Mouse (Mus musculus) stomach, postnatal 0 days (tissue): ENCODE measurements at regions not wholly inside any gene's neighbourhood (a gene's known extent, or its start where the extent isn't known, plus 50 kb on each side); places are given as distances from the start of the nearest gene placed in this dataset.

Experiments
- ATAC-seq: fragments of 200-750 bp; cut with Nextera tagmentation; 2 replicates; pipeline ENCODE4 v1.8.0; 2017; ENCODE audit not compliant: low FRiP score, low TSS enrichment
- DNase-seq: peaks from one replicate; pipeline ENCODE4 v3.0.0-alpha.2; 2016; ENCODE audit warnings: low spot score
- H3K27ac ChIP-seq: fragments of 300-500 bp; sonication (generic); replicated peaks from 2 replicates; pipeline ENCODE4 v1.5.1; 2014; ENCODE audit warnings: mild to moderate bottlenecking, control low read depth
- H3K27me3 ChIP-seq: fragments of 300-500 bp; sonication (generic); 2 replicates; pipeline ENCODE4 v1.6.1; 2014; ENCODE audit warnings: low read length; ENCODE audit not compliant: control insufficient read depth, insufficient read depth
- H3K36me3 ChIP-seq: fragments of 300-500 bp; sonication (generic); 2 replicates; pipeline ENCODE4 v1.6.1; 2014; ENCODE audit warnings: low read length, mixed read lengths; ENCODE audit not compliant: control insufficient read depth, insufficient read depth
- H3K4me1 ChIP-seq: fragments of 300-500 bp; sonication (generic); replicated peaks from 2 replicates; pipeline ENCODE4 v1.6.1; 2014; ENCODE audit warnings: antibody characterized with exemption; ENCODE audit not compliant: control insufficient read depth, insufficient read depth
- H3K4me2 ChIP-seq: fragments of 300-500 bp; sonication (generic); replicated peaks from 2 replicates; pipeline ENCODE4 v1.6.1; 2014; ENCODE audit warnings: low read depth, mild to moderate bottlenecking, control low read depth, moderate library complexity
- H3K4me3 ChIP-seq: fragments of 300-500 bp; sonication (generic); 2 replicates; pipeline ENCODE4 v1.5.1; 2014; ENCODE audit warnings: low read depth, low read length, control low read depth
- H3K9ac ChIP-seq: fragments of 300-500 bp; sonication (generic); 2 replicates; pipeline ENCODE4 v1.6.1; 2014; ENCODE audit warnings: mild to moderate bottlenecking, low read length, control low read depth, mixed read lengths
- H3K9me3 ChIP-seq: fragments of 300-500 bp; sonication (generic); 2 replicates; pipeline ENCODE4 v1.6.1; 2016; ENCODE audit warnings: low read length; ENCODE audit not compliant: control insufficient read depth
- CTCF ChIP-seq: IDR thresholded peaks from 2 replicates; pipeline ENCODE4 v1.5.1; 2016; ENCODE audit warnings: antibody characterized with exemption, low read depth, mild to moderate bottlenecking, moderate library complexity
- EP300 ChIP-seq: optimal IDR thresholded peaks from 2 replicates; pipeline ENCODE3; 2016; ENCODE audit warnings: antibody characterized with exemption
- WGBS: fragments of 180-500 bp; shearing (Covaris S2); extraction: QIAGEN DNeasy Blood & Tissue Kit; methylation state at CpG from one replicate; pipeline ENCODE4 v1.1.7; 2014; 5-methylcytosine and 5-hydroxymethylcytosine counted together

- peak overlapping the region; percentile 24; the same call in 1 of the 2 replicates for H3K27ac ChIP-seq
- H3K4me1 ChIP-seq: peaks cover 7% of the 10 kb centered on the region; the same call in 1 of the 2 replicates
- no peak overlapping the region for H3K4me2 ChIP-seq
- no peak overlapping the region for H3K4me3 ChIP-seq
- H3K9ac ChIP-seq: no peak overlapping the region
- no peak for ATAC-seq
- TF ChIP-seq CTCF (no peak), EP300 (no peak)
- no peaks in the 10 kb centered on the region for H3K36me3 ChIP-seq
- H3K9me3 ChIP-seq: no peaks in the 10 kb centered on the region
- no peak for DNase-seq
- H3K27me3 ChIP-seq: no peaks in the 10 kb centered on the region
- 52% methylated on average over 9 of the region's 9 CpGs for WGBS
These were observed 79.3 kb upstream of the Ptpn1 start for GRCm38 (mm10) chr2:167852582-167852981.

- H3K4me1 ChIP-seq: peaks cover 3% of the 10 kb centered on the region; the same call in 1 of the 2 replicates
- no peaks in the 10 kb centered on the region for H3K27me3 ChIP-seq
- H3K4me3 ChIP-seq: no peak overlapping the region
- H3K36me3 ChIP-seq: no peaks in the 10 kb centered on the region
- H3K9ac ChIP-seq: 0 out of 2 replicates have a peak overlapping the region, but pooled peaks have one; percentile 18
- no peaks in the 10 kb centered on the region for H3K9me3 ChIP-seq
- DNase-seq (no peak), ATAC-seq (no peak)
- H3K27ac ChIP-seq: no peak overlapping the region
- no peak overlapping the region for H3K4me2 ChIP-seq
- TF ChIP-seq EP300 (no peak), CTCF (no peak)
- 54% methylated on average over 11 of the region's 11 CpGs for WGBS
These were observed 80.5 kb upstream of the Ptpn1 start for GRCm38 (mm10) chr2:167851216-167851896.

DNA sequence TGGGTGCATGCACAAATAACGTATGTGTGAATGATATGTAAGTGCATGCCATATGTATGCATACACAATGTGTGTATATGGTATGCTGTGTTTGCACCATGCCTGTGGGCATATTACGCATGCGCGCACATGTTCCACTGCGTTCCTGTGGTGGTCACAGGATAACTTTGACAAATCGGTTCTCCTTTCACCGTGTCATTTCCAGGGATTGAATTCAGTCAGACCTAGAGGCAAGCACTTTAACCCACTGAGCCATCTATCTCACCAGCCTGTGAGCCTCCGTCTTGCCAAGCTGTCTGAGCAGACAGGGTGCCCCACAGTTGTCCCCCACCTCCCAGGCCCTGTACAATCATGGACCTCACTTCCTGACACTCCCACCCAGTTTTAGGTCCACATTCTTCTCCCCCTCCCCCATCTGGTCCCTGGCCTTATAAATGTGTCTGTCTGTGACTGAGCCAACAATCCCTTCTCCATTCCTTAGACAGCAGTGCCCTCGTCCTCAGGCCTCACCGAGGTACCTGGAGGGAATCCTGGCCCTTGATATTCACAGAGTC is 81.8 kb upstream of the Ptpn1 start:
- H3K27me3 ChIP-seq: no peaks in the 10 kb centered on the region
- no peak overlapping the region for H3K27ac ChIP-seq
- H3K9me3 ChIP-seq: no peaks in the 10 kb centered on the region
- 73% methylated on average over 10 of the region's 10 CpGs for WGBS
- H3K9ac ChIP-seq: no peak overlapping the region
- H3K4me1 ChIP-seq: peaks cover 3% of the 10 kb centered on the region; the same call in 1 of the 2 replicates
- H3K4me2 ChIP-seq: no peak overlapping the region
- H3K4me3 ChIP-seq: no peak overlapping the region
- TF ChIP-seq CTCF (no peak), EP300 (no peak)
- DNase-seq (no peak), ATAC-seq (no peak)
- no peaks in the 10 kb centered on the region for H3K36me3 ChIP-seq

GRCm38 (mm10) chr2:167848468-167849440 is 83.1 kb upstream of the Ptpn1 start:
- peak; percentile 21; the same call in 1 of the 2 replicates for ATAC-seq
- peaks cover 3% of the 10 kb centered on the region; the same call in 1 of the 2 replicates for H3K4me1 ChIP-seq
- TF ChIP-seq EP300: no peak
- 0 out of 2 replicates have a peak, but pooled peaks have one; percentile 20 for TF ChIP-seq CTCF
- H3K4me2 ChIP-seq: no peak overlapping the region
- DNase-seq: no peak
- H3K27me3 ChIP-seq: no peaks in the 10 kb centered on the region
- no peak overlapping the region for H3K9ac ChIP-seq
- no peaks in the 10 kb centered on the region for H3K9me3 ChIP-seq
- 88% methylated on average over 7 of the region's 7 CpGs for WGBS
- H3K4me3 ChIP-seq: no peak overlapping the region
- H3K36me3 ChIP-seq: no peaks in the 10 kb centered on the region
- H3K27ac ChIP-seq: no peak overlapping the region

GRCm38 (mm10) chr2:167847281-167848077 is 84.4 kb upstream of the Ptpn1 start:
- ATAC-seq (no peak), DNase-seq (no peak)
- H3K4me3 ChIP-seq: no peak overlapping the region
- no peaks in the 10 kb centered on the region for H3K27me3 ChIP-seq
- H3K9ac ChIP-seq: no peak overlapping the region
- H3K36me3 ChIP-seq: no peaks in the 10 kb centered on the region
- TF ChIP-seq EP300 (no peak), CTCF (no peak)
- no peak overlapping the region for H3K4me2 ChIP-seq
- H3K27ac ChIP-seq: no peak overlapping the region
- no peaks in the 10 kb centered on the region for H3K9me3 ChIP-seq
- peaks cover 3% of the 10 kb centered on the region; the same call in 1 of the 2 replicates for H3K4me1 ChIP-seq
- WGBS: 80% methylated on average over 12 of the region's 12 CpGs
